ENCODE assay signal across 26 mouse cellular contexts in the genomic region with DNA sequence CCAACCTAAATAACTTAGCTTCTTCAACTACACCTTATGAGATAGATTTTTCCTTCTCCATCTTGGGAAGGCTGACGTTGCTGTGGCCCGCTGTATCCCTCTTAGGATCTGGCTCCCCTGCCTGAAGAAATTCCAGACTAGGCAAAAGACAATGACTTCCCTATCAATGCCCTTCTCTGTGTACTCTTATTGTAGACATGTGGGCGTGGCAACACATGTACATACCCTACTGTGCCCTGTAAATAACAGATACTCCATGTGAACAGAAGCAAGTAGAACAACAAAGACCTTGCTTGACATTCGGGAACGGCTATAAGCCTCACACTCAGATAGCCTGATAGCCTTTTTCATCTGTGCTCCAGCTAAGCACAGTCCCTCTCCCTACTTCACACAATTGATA.
"Had no signal": no experiment of that assay in that cellular context is flagged by ENCODE, and none has a peak within 500 bp of the region (broad histone marks: within the 10 kb centered on the region; RNA-seq: fewer than 3 reads in every experiment).

No protein-coding gene starts in this region.

- H3K9me3 ChIP-seq: embryonic facial prominence, embryonic 12.5 days; embryonic facial prominence, embryonic 13.5 days; embryonic facial prominence, embryonic 15.5 days; forebrain, embryonic 10.5 days; forebrain, embryonic 12.5 days; forebrain, embryonic 13.5 days; forebrain, embryonic 15.5 days had no signal

- H3K27me3 ChIP-seq: embryonic facial prominence, embryonic 12.5 days; embryonic facial prominence, embryonic 13.5 days; embryonic facial prominence, embryonic 15.5 days; forebrain, embryonic 12.5 days; forebrain, embryonic 13.5 days; forebrain, embryonic 15.5 days had no signal

- H3K4me3 ChIP-seq: embryonic facial prominence, embryonic 10.5 days; embryonic facial prominence, embryonic 12.5 days; embryonic facial prominence, embryonic 13.5 days; embryonic facial prominence, embryonic 15.5 days; erythroblast, embryonic 14.5 days; forebrain, embryonic 10.5 days; forebrain, embryonic 12.5 days; forebrain, embryonic 13.5 days; forebrain, embryonic 15.5 days; gastrocnemius, adult 2 months; heart, adult 2 months had no signal

- H3K27ac ChIP-seq: embryonic facial prominence, embryonic 12.5 days; embryonic facial prominence, embryonic 13.5 days; embryonic facial prominence, embryonic 15.5 days; forebrain, embryonic 10.5 days; forebrain, embryonic 12.5 days; forebrain, embryonic 13.5 days; forebrain, embryonic 15.5 days; gastrocnemius, adult 2 months; heart, adult 2 months had no signal

- H3K4me2 ChIP-seq: embryonic facial prominence, embryonic 12.5 days; embryonic facial prominence, embryonic 13.5 days; embryonic facial prominence, embryonic 15.5 days; forebrain, embryonic 12.5 days; forebrain, embryonic 13.5 days; forebrain, embryonic 15.5 days had no signal

- H3K4me1 ChIP-seq: embryonic facial prominence, embryonic 12.5 days; forebrain, embryonic 12.5 days; forebrain, embryonic 13.5 days; forebrain, embryonic 15.5 days had no signal

- H3K9ac ChIP-seq: embryonic facial prominence, embryonic 12.5 days; embryonic facial prominence, embryonic 13.5 days; embryonic facial prominence, embryonic 15.5 days; forebrain, embryonic 12.5 days; forebrain, embryonic 13.5 days; forebrain, embryonic 15.5 days; forebrain, postnatal 0 days had no signal

- H3K36me3 ChIP-seq: embryonic facial prominence, embryonic 10.5 days; embryonic facial prominence, embryonic 12.5 days; embryonic facial prominence, embryonic 15.5 days; forebrain, embryonic 10.5 days; forebrain, embryonic 12.5 days; forebrain, embryonic 15.5 days had no signal

- ATAC-seq: forebrain, embryonic 13.5 days; forebrain, embryonic 14.5 days; forebrain, embryonic 15.5 days; forebrain, embryonic 16.5 days; forebrain, postnatal 0 days had no signal

- DNase-seq: cerebellum, adult 9-10 months; cerebellum, adult 9-11 months; cerebellum, postnatal 10 days; cerebellum, postnatal 14 days; cerebellum, postnatal 25 days; cerebellum, postnatal 36 days; embryo, embryonic 11 days; forebrain, postnatal 0 days; gastrocnemius, adult 2 months; gastrocnemius, postnatal 10 days; gastrocnemius, postnatal 14 days; gastrocnemius, postnatal 25 days; gastrocnemius, postnatal 36 days; heart, adult 18-20 months; heart, adult 2 months had no signal
